Mouse (Mus musculus): ENCODE results near the gene Tmem179b. TPM values are rescaled to one million over a fixed set of nuclear protein-coding genes. Genes with fewer than 3 reads are reported as not detected.

Tmem179b gene
- polyA plus RNA-seq, 1 experiment, result 30.8 TPM

DNA sequence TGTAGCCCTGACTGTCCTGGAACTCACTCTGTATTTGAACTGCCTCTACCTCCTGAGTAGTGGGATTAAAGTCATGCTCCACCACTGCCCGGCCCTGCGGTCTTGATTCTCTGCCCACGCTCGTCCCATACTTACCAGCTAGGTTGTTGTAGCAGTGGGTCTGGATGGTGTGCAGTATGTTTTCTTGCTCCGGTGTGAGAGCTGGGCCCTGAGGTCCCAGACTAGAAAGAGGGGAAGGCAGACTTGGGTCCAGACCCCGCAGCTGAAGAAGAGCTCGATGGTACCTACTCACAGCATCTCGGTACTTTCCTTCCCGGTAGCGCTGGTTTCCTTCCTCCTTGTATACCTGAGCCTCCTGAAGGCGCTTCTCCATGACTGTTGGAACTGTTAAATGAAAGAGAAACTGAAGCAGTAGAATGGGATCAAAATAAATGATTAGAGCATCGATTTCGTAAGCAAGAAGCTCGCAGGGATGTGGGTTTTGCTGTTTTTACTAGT is 44.1 kb upstream of the Tmem179b start:
- peaks cover 4% of the 10 kb centered on the region for H3K36me3 ChIP-seq (ENCODE audit: control insufficient read depth, insufficient read depth, low read length)
- TF ChIP-seq CTCF (IDR thresholded peaks at IDR 0.05; ENCODE audit: control insufficient read depth, insufficient read depth, insufficient replicate concordance, low read depth, low read length) (no peak), POLR2A (IDR thresholded peaks at IDR 0.05; ENCODE audit: control insufficient read depth, low read depth, low read length) (no peak)
- H3K4me1 ChIP-seq (ENCODE audit: control insufficient read depth, insufficient read depth, low read length), result peaks cover 7% of the 10 kb centered on the region
- peak overlapping the region; percentile 90 for H3K4me3 ChIP-seq (ENCODE audit: control insufficient read depth, low read depth, low read length)
- H3K27ac ChIP-seq (ENCODE audit: control insufficient read depth, insufficient read depth, low read depth, low read length), result peak overlapping the region; percentile 96
- H3K27me3 ChIP-seq (ENCODE audit: control insufficient read depth, insufficient read depth, low read length), result no peaks in the 10 kb centered on the region

DNA sequence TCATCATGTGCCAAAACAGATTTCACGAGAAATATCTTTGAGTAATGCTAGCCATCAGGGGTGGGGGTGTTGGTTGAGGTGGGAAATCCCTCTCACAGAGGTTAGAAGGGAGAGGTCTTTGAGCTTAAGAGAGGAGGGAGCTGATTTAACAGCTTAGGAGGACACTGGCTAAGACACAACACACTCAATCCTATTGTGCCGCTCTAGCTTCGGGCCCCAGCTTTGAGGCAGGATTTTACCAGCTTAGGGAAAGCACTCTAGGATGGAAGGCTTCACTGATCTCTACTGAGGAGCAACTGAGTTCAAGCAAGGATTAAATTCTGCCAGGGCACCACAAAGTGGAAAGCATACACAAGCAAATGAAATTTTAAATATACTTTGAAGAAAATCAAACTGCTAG is 42.7 kb upstream of the Tmem179b start:
- peaks cover 7% of the 10 kb centered on the region for H3K4me1 ChIP-seq (ENCODE audit: control insufficient read depth, insufficient read depth, low read length)
- TF ChIP-seq POLR2A (IDR thresholded peaks at IDR 0.05; ENCODE audit: control insufficient read depth, low read depth, low read length) (no peak), CTCF (IDR thresholded peaks at IDR 0.05; ENCODE audit: control insufficient read depth, insufficient read depth, insufficient replicate concordance, low read depth, low read length) (no peak)
- H3K4me3 ChIP-seq (ENCODE audit: control insufficient read depth, low read depth, low read length), result no peak overlapping the region
- H3K36me3 ChIP-seq (ENCODE audit: control insufficient read depth, insufficient read depth, low read length), result peaks cover 2% of the 10 kb centered on the region
- no peaks in the 10 kb centered on the region for H3K27me3 ChIP-seq (ENCODE audit: control insufficient read depth, insufficient read depth, low read length)
- no peak overlapping the region for H3K27ac ChIP-seq (ENCODE audit: control insufficient read depth, insufficient read depth, low read depth, low read length)

DNA sequence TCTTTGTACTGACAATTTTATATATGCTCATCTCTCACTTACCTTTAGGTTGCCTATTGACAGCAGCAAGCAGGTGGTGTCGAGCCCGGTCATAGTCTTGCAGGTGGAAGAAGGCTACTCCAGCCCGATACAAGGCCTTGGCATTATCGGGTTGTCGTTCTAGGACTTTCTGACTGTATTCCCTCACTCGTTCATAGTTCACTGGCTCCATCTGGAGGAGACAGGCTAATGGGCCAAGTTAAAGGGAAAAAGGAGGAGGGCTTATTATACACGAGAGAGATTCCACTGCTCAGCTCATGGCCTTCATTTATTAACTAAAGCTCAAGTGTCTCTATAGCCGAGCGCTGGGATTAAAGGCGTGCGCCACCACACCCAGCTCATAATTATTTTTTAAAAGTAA is 41.5 kb upstream of the Tmem179b start:
- Histone ChIP-seq H3K36me3 (ENCODE audit: control insufficient read depth, insufficient read depth, low read length) (peaks cover 5% of the 10 kb centered on the region), H3K27ac (ENCODE audit: control insufficient read depth, insufficient read depth, low read depth, low read length) (no peak overlapping the region), H3K4me3 (ENCODE audit: control insufficient read depth, low read depth, low read length) (no peak overlapping the region), H3K4me1 (ENCODE audit: control insufficient read depth, insufficient read depth, low read length) (peaks cover 4% of the 10 kb centered on the region), H3K27me3 (ENCODE audit: control insufficient read depth, insufficient read depth, low read length) (no peaks in the 10 kb centered on the region)
- TF ChIP-seq POLR2A (IDR thresholded peaks at IDR 0.05; ENCODE audit: control insufficient read depth, low read depth, low read length) (no peak), CTCF (IDR thresholded peaks at IDR 0.05; ENCODE audit: control insufficient read depth, insufficient read depth, insufficient replicate concordance, low read depth, low read length) (no peak)

DNA sequence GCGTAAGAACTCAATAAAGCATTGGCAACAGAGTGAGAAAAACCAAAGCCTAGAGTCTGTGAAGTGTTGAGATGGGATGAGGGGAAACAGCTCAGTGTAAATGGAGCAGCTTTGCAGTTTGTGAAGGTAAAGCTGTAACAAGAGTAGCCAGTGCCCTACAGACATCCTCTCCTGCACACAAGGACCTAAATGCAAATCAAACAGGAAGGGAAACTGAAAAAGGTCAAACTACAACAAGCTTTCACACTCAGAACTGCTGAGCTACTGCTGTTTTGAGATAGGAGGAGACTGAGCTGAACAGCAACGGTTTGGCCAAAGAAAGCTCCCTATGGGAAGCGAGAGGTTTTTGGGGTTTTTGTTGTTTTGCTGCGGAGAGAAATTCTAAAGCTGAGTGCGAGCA is 32.5 kb upstream of the Tmem179b start:
- Histone ChIP-seq H3K36me3 (ENCODE audit: control insufficient read depth, insufficient read depth, low read length) (peaks cover 4% of the 10 kb centered on the region; the same call in 1 of the 2 replicates), H3K27ac (ENCODE audit: control insufficient read depth, insufficient read depth, low read depth, low read length) (no peak overlapping the region), H3K4me1 (ENCODE audit: control insufficient read depth, insufficient read depth, low read length) (peaks cover 7% of the 10 kb centered on the region), H3K27me3 (ENCODE audit: control insufficient read depth, insufficient read depth, low read length) (no peaks in the 10 kb centered on the region), H3K4me3 (ENCODE audit: control insufficient read depth, low read depth, low read length) (no peak overlapping the region)
- TF ChIP-seq POLR2A (IDR thresholded peaks at IDR 0.05; ENCODE audit: control insufficient read depth, low read depth, low read length) (no peak), CTCF (IDR thresholded peaks at IDR 0.05; ENCODE audit: control insufficient read depth, insufficient read depth, insufficient replicate concordance, low read depth, low read length) (no peak)

DNA sequence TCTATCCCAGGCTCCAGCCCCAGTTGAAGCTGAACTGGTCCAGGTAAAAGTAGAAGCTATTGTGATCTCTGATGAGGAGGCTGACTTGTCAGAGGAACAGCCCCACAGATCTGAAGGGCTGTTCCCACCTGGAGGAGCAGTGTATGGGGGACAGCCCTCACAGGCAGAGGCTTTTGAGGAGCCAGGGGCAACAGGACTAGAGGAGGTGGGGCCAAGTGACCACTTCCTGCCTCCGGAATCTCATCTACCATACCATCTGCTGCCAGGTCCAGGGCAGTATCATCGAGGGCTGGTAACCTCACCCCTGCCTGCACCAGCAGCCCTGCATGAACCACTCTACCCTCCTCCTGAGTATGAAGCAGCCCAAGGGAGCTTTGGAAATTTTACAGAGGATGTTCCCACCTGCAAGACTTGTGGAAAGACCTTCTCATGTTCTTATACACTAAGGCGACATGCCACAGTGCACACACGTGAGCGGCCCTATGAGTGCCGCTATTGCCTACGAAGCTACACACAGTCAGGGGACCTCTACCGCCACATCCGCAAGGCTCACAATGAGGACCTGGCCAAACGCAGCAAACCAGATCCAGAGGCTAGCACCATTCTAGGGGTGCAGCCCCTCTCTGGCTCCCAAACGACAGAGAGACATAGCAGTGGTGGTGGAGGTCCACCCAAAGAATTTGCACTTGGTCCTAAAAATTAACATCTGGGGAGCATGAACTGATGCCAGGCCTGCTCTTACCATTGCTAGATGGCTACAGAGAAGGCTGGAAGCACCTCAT is 29.8 kb upstream of the Tmem179b start:
- no peaks in the 10 kb centered on the region for H3K27me3 ChIP-seq (ENCODE audit: control insufficient read depth, insufficient read depth, low read length)
- H3K4me3 ChIP-seq (ENCODE audit: control insufficient read depth, low read depth, low read length), result peak overlapping the region; percentile 98
- TF ChIP-seq POLR2A (IDR thresholded peaks at IDR 0.05; ENCODE audit: control insufficient read depth, low read depth, low read length) (peak; percentile 19; the same call in 1 of the 2 replicates), CTCF (IDR thresholded peaks at IDR 0.05; ENCODE audit: control insufficient read depth, insufficient read depth, insufficient replicate concordance, low read depth, low read length) (no peak)
- no peaks in the 10 kb centered on the region for H3K36me3 ChIP-seq (ENCODE audit: control insufficient read depth, insufficient read depth, low read length)
- no peak overlapping the region for H3K27ac ChIP-seq (ENCODE audit: control insufficient read depth, insufficient read depth, low read depth, low read length)
- H3K4me1 ChIP-seq (ENCODE audit: control insufficient read depth, insufficient read depth, low read length), result peaks cover 7% of the 10 kb centered on the region

DNA sequence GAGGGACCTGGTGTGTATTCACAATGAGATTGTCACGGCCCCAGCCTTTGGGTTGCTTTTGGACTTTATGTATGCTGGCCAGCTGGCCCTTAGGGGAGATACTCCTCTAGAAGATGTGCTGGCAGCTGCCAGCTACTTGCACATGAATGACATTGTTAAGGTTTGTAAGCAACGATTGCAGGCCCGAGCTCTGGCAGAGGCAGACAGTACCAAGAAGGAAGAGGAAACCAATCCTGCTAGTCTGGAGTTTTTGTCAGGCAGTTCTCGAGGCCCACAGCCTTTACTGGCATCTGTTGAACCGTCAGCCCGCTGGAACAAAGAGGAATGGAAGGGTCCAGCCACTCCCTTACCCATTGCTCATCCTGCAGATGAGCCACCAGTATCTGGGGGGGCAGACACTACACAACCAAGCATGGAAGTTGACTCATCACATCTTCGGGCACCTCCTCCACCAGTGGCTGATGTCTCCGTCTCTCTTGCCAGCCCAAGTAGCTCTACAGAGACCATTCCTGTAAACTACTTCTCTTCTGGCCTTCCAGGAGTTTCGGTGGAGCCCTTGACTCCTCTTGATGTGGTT is 29.0 kb upstream of the Tmem179b start:
- no peak for TF ChIP-seq POLR2A (IDR thresholded peaks at IDR 0.05; ENCODE audit: control insufficient read depth, low read depth, low read length)
- TF ChIP-seq CTCF (IDR thresholded peaks at IDR 0.05; ENCODE audit: control insufficient read depth, insufficient read depth, insufficient replicate concordance, low read depth, low read length), result no peak
- no peaks in the 10 kb centered on the region for H3K27me3 ChIP-seq (ENCODE audit: control insufficient read depth, insufficient read depth, low read length)
- H3K4me3 ChIP-seq (ENCODE audit: control insufficient read depth, low read depth, low read length), result peak overlapping the region; percentile 98
- H3K27ac ChIP-seq (ENCODE audit: control insufficient read depth, insufficient read depth, low read depth, low read length), result peak overlapping the region; percentile 98
- no peaks in the 10 kb centered on the region for H3K36me3 ChIP-seq (ENCODE audit: control insufficient read depth, insufficient read depth, low read length)
- peaks cover 7% of the 10 kb centered on the region for H3K4me1 ChIP-seq (ENCODE audit: control insufficient read depth, insufficient read depth, low read length)

DNA sequence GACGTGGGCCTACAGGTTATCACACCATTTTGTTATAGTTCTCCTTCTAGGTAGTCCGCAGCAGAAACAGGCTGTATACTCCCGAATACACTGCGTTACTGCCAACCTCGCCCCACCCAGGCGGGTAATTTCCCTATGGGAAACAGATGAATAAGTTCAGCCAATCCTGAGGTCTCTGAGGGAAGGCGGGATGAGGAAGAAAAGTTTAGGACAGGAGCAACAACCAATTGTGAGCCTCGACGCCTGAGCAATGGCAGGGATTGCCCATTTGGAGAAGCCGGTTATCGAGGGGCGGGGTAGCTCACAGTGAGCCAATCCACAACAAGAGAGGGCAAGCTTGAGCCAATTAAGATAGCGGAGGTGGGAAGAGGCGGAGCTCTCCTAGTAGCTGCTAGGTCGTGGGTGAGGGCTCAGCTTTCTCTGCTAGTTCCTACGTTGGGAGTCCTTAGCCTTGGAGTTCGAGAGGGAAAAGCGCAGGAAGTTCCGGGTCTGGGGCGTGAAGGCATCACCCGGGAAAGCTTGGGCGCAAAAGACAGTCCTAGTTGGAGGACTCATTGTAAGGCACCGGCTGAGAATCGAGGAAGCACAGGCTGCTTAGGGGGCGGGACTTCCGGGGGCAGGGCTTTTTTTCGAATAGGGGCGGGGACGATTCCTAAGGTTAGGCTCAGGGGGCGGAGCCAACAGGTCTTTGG is 28.0 kb upstream of the Tmem179b start, which contains the start of gene Zbtb3:
Zbtb3 (plus strand) TSS at position 426 of the 692 bp plus-strand sequence.
- Histone ChIP-seq H3K27me3 (ENCODE audit: control insufficient read depth, insufficient read depth, low read length) (no peaks in the 10 kb centered on the region), H3K36me3 (ENCODE audit: control insufficient read depth, insufficient read depth, low read length) (no peaks in the 10 kb centered on the region), H3K4me1 (ENCODE audit: control insufficient read depth, insufficient read depth, low read length) (peaks cover 7% of the 10 kb centered on the region), H3K4me3 (ENCODE audit: control insufficient read depth, low read depth, low read length) (peak within 1 kb of the TSS; percentile 98), H3K27ac (ENCODE audit: control insufficient read depth, insufficient read depth, low read depth, low read length) (peak within 1 kb of the TSS; percentile 98)
- TF ChIP-seq POLR2A (IDR thresholded peaks at IDR 0.05; ENCODE audit: control insufficient read depth, low read depth, low read length), result peak; percentile 55
- TF ChIP-seq CTCF (IDR thresholded peaks at IDR 0.05; ENCODE audit: control insufficient read depth, insufficient read depth, insufficient replicate concordance, low read depth, low read length), result no peak

Data from testis, adult 2 months (tissue).